Mouse (Mus musculus): Measurements from ENCODE around the gene Gm8994. TPM values are rescaled to one million over a fixed set of nuclear protein-coding genes. Genes with fewer than 3 reads are reported as not detected.

Gene Gm8994
- 0.05 TPM in 1 of 2 replicates, not detected in the other for polyA plus RNA-seq (2012; rRNA removed)

GRCm38 (mm10) chr6:136327239-136327638 is at the start of gene Gm8994:
Gene Gm8994, plus strand, starts transcription at chr6:136327539.

Other genes with a start within 250 kb of the Gm8994 start
- 7.7 and 8.4 TPM in 2 replicates for gene Grin2b, start 154.0 kb upstream of the Gm8994 start, polyA plus RNA-seq (2012; rRNA removed)
- not detected in 2 replicates for gene E330021D16Rik, start 88.0 kb downstream of the Gm8994 start, polyA plus RNA-seq (2012; rRNA removed)
- 50.3 and 56.1 TPM in 2 replicates for gene Atf7ip, start 178.6 kb downstream of the Gm8994 start, polyA plus RNA-seq (2012; rRNA removed)